Mouse (Mus musculus) MEL (cell line): ENCODE results near the gene Cmbl. TPM values are rescaled to one million over a fixed set of nuclear protein-coding genes. Genes with fewer than 3 reads are reported as not detected.

Source experiments
- DNase-seq: peaks from one replicate; pipeline ENCODE4 v3.0.0; 2011; ENCODE audit warnings: low read depth, low spot score
- H3K27ac ChIP-seq: 2 replicates; pipeline ENCODE4 v1.5.1; 2012; ENCODE audit warnings: low read depth, mild to moderate bottlenecking, control low read depth, low read length, moderate library complexity; ENCODE audit not compliant: control insufficient read depth
- H3K27me3 ChIP-seq, 2 experiments: fragments of 150-350 bp in 1 of 2; sonication (generic) in 1 of 2; 2 replicates each; pipeline ENCODE4 v1.6.1; 2012; ENCODE audit warnings: low read length in 2 of 2, mild to moderate bottlenecking in 2 of 2, improper control_type of control experiment in 1 of 2, moderate library complexity in 1 of 2; ENCODE audit not compliant: insufficient read depth in 2 of 2, control insufficient read depth in 1 of 2
- H3K36me3 ChIP-seq, 2 experiments: 2 replicates each; pipeline ENCODE4 v1.6.1; 2012 to 2014; ENCODE audit warnings: low read length in 2 of 2, improper control_type of control experiment in 1 of 2, inconsistent platforms in 1 of 2, mild to moderate bottlenecking in 1 of 2; ENCODE audit not compliant: insufficient read depth in 2 of 2, control insufficient read depth in 1 of 2
- H3K4me1 ChIP-seq, 2 experiments: fragments of 150-350 bp in 1 of 2; sonication (generic) in 1 of 2; 2 replicates each; pipeline ENCODE4 v1.6.1; 2012; ENCODE audit warnings: low read length in 2 of 2, improper control_type of control experiment in 1 of 2, mild to moderate bottlenecking in 1 of 2; ENCODE audit not compliant: insufficient read depth in 2 of 2, control insufficient read depth in 1 of 2
- H3K4me3 ChIP-seq, 2 experiments: fragments of 150-350 bp in 1 of 2; sonication (generic) in 1 of 2; 2 replicates each; pipeline ENCODE4 v1.5.1; 2012; ENCODE audit warnings: low read depth in 2 of 2, low read length in 2 of 2, mild to moderate bottlenecking in 2 of 2, moderate library complexity in 2 of 2, control low read depth in 1 of 2, improper control_type of control experiment in 1 of 2; ENCODE audit not compliant: control insufficient read depth in 1 of 2, insufficient read depth in 1 of 2
- H3K79me2 ChIP-seq: 2 replicates; pipeline ENCODE4 v1.6.1; 2012; ENCODE audit warnings: mild to moderate bottlenecking, low read length, moderate library complexity; ENCODE audit not compliant: control insufficient read depth, poor library complexity, insufficient read depth
- H3K9ac ChIP-seq: 2 replicates; pipeline ENCODE4 v1.6.1; 2012; ENCODE audit warnings: low read depth, mild to moderate bottlenecking, control low read depth, low read length, moderate library complexity; ENCODE audit not compliant: control insufficient read depth, poor library complexity, severe bottlenecking
- H3K9me3 ChIP-seq: fragments of 150-350 bp; sonication (generic); replicated peaks from 2 replicates; pipeline ENCODE4 v1.6.1; 2012; ENCODE audit warnings: mild to moderate bottlenecking, low read length, improper control_type of control experiment, moderate library complexity; ENCODE audit not compliant: insufficient read depth
- BHLHE40 ChIP-seq: IDR thresholded peaks from 2 replicates; pipeline ENCODE4 v1.6.1; 2012; ENCODE audit warnings: low read depth, mild to moderate bottlenecking, inconsistent platforms, low read length, improper control_type of control experiment, borderline replicate concordance
- MAFK ChIP-seq: IDR thresholded peaks from 2 replicates; pipeline ENCODE4 v1.6.1; 2011; ENCODE audit warnings: low read depth, mild to moderate bottlenecking, low read length, improper control_type of control experiment, borderline replicate concordance
- MAX ChIP-seq: IDR thresholded peaks from 2 replicates; pipeline ENCODE4 v1.6.1; 2011; ENCODE audit warnings: low read length, improper control_type of control experiment
- MAZ ChIP-seq: IDR thresholded peaks from 2 replicates; pipeline ENCODE4 v1.6.1; 2012; ENCODE audit warnings: low read depth, mild to moderate bottlenecking, inconsistent platforms, low read length, improper control_type of control experiment
- MYB ChIP-seq: IDR thresholded peaks from 2 replicates; pipeline ENCODE4 v1.6.1; 2011; ENCODE audit warnings: mild to moderate bottlenecking, low read depth, low read length, improper control_type of control experiment
- MYC ChIP-seq: IDR thresholded peaks from 2 replicates; pipeline ENCODE4 v1.6.1; 2011; ENCODE audit warnings: low read depth, mild to moderate bottlenecking, low read length, improper control_type of control experiment, moderate library complexity
- NELFE ChIP-seq: IDR thresholded peaks from 2 replicates; pipeline ENCODE4 v1.6.1; 2011; ENCODE audit warnings: low read depth, low read length, improper control_type of control experiment
- POLR2AphosphoS5 ChIP-seq: IDR thresholded peaks from 2 replicates; pipeline ENCODE4 v1.6.1; 2012; ENCODE audit warnings: low read depth, borderline replicate concordance, mild to moderate bottlenecking, inconsistent platforms, low read length, moderate library complexity, mixed read lengths
- RAD21 ChIP-seq: IDR thresholded peaks from 2 replicates; pipeline ENCODE4 v1.6.1; 2011; ENCODE audit warnings: mild to moderate bottlenecking, low read depth, low read length, improper control_type of control experiment
- SIN3A ChIP-seq: IDR thresholded peaks from 2 replicates; pipeline ENCODE4 v1.6.1; 2012; ENCODE audit warnings: low read length, improper control_type of control experiment, inconsistent platforms
- TAL1 ChIP-seq: IDR thresholded peaks from 2 replicates; pipeline ENCODE4 v1.6.1; 2012; ENCODE audit warnings: mild to moderate bottlenecking, inconsistent platforms, low read length, moderate library complexity, mixed read lengths
- TBP ChIP-seq: IDR thresholded peaks from 2 replicates; pipeline ENCODE4 v1.8.0; 2011; ENCODE audit warnings: low read depth, low read length, improper control_type of control experiment
- UBTF ChIP-seq: IDR thresholded peaks from 2 replicates; pipeline ENCODE4 v1.6.1; 2012; ENCODE audit warnings: low read depth, mild to moderate bottlenecking, inconsistent platforms, low read length, improper control_type of control experiment, moderate library complexity, borderline replicate concordance; ENCODE audit not compliant: insufficient read depth
- USF2 ChIP-seq, 2 experiments: IDR thresholded peaks; 2 replicates each; pipeline ENCODE4 v1.6.1; 2011 to 2012; ENCODE audit warnings: improper control_type of control experiment in 2 of 2, low read length in 2 of 2, borderline replicate concordance in 1 of 2, inconsistent platforms in 1 of 2, low read depth in 1 of 2, mild to moderate bottlenecking in 1 of 2; ENCODE audit not compliant: insufficient read depth in 1 of 2
- polyA plus RNA-seq, 2 experiments: library from polyadenylated mRNA; stranded (reverse) in 1 of 2; unstranded in 1 of 2; fragments of >175 nt in 1 of 2; fragments of >200 nt in 1 of 2; gene quantifications; 2 replicates each; pipeline versions ENCODE4 v1.2.1 to v1.2.4; 2012; ENCODE audit warnings: low replicate concordance in 2 of 2, low read depth in 1 of 2; ENCODE audit not compliant: insufficient read length in 2 of 2, insufficient read depth in 1 of 2, missing spikeins in 1 of 2
- total RNA-seq: library from RNA; depleted of rRNA; stranded (reverse); fragments of 300-350 nt; gene quantifications from 2 replicates; pipeline ENCODE4 v1.2.3, GENCODE M21; 2012

Cmbl gene
- total and polyA plus RNA-seq, 3 experiments: 0.22 to 0.31 TPM; not detected in 1

GRCm38 (mm10) chr15:31569325-31570022, 4.3 kb downstream of the Cmbl start:
- H3K27me3 ChIP-seq: no peaks in the 10 kb centered on the region
- no peaks in the 10 kb centered on the region for H3K9me3 ChIP-seq
- H3K9ac ChIP-seq: no peak overlapping the region
- peaks cover 0 to 19% of the 10 kb centered on the region in 2 experiments; a peak in 2 of 4 replicates for H3K36me3 ChIP-seq
- no peak overlapping the region for H3K4me3 ChIP-seq
- peak; percentile 50 for DNase-seq
- TF ChIP-seq MAX (no peak), SIN3A (no peak), MYC (no peak), NELFE (no peak), MYB (no peak)
- no peak overlapping the region for H3K27ac ChIP-seq
- H3K4me1 ChIP-seq: peaks cover 12 to 23% of the 10 kb centered on the region in 2 experiments
- H3K79me2 ChIP-seq: no peaks in the 10 kb centered on the region

- Histone ChIP-seq H3K27me3 (no peaks in the 10 kb centered on the region), H3K9me3 (no peaks in the 10 kb centered on the region), H3K4me1 (peaks cover 12 to 29% of the 10 kb centered on the region in 2 experiments), H3K79me2 (no peaks in the 10 kb centered on the region), H3K9ac (no peak overlapping the region), H3K36me3 (peaks cover 0 to 19% of the 10 kb centered on the region in 2 experiments; a peak in 2 of 4 replicates), H3K4me3 (no peak overlapping the region), H3K27ac (no peak overlapping the region)
- no peak for DNase-seq
- no peak for TF ChIP-seq TAL1
- TF ChIP-seq MYB: no peak
- TF ChIP-seq MAZ: no peak
- TF ChIP-seq TBP: no peak
- TF ChIP-seq MAFK: no peak
- TF ChIP-seq USF2 (IDR thresholded peaks at IDR 0.05; ENCODE audit: borderline replicate concordance in 1 of 2, insufficient read depth in 1 of 2, low read depth in 1 of 2, low read length in 2 of 2): no peak
- TF ChIP-seq MYC: no peak
- no peak for TF ChIP-seq BHLHE40
- no peak for TF ChIP-seq POLR2AphosphoS5
- no peak for TF ChIP-seq RAD21
- no peak for TF ChIP-seq UBTF
Measured at GRCm38 (mm10) chr15:31570959-31571358, 5.8 kb downstream of the Cmbl start.
